Mouse (Mus musculus) T-helper 2 cell (primary cell): ENCODE measurements around the gene Ccdc82.

Experiments
- in situ Hi-C: fragments of 300-600 bp; cut with MboI, MseI; formaldehyde crosslinking; loops from one replicate; pipeline ENCODE4 v1.15.1; 2025; ENCODE audit warnings: high pct_unique_total_duplicates

Ccdc82 gene

DNA sequence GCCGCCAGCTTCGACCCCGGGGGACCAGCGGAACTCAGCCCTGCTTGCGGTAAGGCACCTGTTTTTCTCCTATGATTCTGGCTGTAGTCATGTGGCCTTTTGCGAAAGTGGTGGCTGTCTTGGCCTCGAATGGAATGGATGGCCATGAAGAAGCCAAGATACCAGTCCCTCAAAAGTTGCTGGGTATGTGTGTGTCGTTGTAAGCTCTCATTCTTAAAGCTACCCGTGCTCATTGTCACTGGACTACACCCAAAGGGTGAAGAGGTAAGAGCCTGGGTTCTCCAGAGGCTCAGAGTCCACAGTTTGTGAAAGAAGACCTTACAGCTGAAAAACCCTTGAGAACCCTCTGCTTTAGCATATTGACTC lies 51.7 kb downstream of the Ccdc82 start:
- in situ Hi-C loops = loop anchor here (25.0 kb wide), 1 partner anchor 1214 kb away; the partner anchor contains the start of genes Cwc15 and Kdm4d

DNA sequence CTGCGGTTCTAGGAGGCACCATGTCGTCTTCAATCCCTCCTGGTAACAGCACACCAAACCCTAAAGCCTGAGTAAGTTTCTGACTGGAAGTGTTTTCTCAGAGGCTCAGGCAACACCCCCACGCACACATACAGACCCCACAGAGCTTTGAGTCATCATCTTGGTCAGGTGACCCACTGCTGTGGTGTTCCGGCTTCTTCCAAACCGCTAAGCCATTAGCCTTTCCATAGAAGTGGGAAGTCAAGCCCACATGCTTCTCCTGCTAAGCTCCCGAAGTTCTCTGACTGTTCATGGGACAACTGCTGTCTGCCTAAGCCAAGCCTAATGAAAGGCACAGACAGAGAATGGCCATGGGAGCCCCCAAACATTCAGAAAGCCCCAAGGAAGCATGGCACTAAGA lies 52.4 kb downstream of the Ccdc82 start:
- in situ Hi-C loops = loop anchor here (25.0 kb wide), 1 partner anchor 1213 kb away; the partner anchor contains the start of genes Cwc15 and Kdm4d

DNA sequence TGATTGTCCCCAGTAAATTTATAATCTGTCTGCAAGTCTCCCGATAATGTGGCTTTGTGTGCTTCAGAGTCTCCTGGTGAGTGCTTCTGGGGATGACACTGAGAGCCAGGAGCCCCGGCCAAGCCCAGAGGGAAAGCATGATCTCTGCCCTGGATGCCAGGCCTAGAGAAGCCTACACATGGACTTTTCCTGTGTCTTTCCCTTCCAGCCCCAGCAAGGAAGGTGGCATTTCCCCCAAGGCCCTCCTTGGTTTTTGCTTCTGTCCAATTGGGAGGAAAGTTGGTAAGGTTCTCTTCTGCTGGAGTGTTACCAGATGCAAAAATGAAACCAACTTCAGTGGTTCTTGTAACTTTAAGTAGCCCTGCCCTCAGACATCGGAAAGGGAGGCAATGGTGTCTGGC lies 53.3 kb downstream of the Ccdc82 start:
- in situ Hi-C loops = loop anchor here (5.0 to 25.0 kb wide), 4 partner anchors 53 to 1337 kb away; partner anchors contain the start of genes Amotl1, Ccdc82, Jrkl and Sesn3

DNA sequence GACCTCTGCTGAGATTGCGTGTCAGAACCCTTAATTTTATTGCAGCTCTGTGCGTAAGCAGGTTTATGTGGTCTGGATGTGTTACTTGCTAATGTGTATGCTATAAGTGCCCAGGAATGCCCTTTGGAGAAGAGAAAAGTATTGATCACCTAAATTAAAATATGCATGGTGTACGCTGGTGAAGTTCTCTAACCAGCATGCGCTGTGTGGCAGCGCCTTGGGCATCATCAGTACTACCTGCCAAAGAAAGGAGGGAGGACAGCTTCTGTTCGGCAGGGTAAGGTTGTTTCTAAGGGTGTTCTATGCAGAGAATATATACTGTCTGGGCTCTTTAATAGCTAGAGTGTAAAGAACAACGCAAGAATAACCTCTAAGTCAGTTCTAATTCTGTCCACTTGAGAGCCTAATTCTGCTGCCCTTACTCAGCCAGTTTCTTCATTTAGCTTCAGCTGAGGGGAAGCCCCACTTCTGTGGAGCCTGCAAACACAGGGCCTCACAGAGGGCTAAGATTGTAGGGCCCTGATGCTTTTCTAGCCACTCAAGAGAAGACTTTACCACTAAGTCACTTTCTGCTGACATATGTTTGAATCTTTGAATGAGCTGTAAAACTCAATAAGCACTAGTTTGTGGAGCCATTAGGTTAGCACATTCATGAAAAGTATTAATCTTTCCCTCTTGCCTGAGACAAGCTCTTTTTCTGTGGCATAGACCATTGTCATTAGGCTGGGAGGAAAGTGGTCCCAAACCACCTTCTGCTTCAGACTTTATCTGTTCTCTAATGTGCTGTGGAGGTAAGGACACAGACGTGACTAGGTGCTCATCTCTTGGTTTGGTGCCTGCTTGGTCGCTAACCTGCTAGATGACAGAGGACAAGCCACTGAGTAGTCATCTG lies 54.4 kb downstream of the Ccdc82 start:
- in situ Hi-C loops = loop anchor here (5.0 to 25.0 kb wide), 4 partner anchors 54 to 1336 kb away; partner anchors contain the start of genes Amotl1, Ccdc82, Jrkl and Sesn3

DNA sequence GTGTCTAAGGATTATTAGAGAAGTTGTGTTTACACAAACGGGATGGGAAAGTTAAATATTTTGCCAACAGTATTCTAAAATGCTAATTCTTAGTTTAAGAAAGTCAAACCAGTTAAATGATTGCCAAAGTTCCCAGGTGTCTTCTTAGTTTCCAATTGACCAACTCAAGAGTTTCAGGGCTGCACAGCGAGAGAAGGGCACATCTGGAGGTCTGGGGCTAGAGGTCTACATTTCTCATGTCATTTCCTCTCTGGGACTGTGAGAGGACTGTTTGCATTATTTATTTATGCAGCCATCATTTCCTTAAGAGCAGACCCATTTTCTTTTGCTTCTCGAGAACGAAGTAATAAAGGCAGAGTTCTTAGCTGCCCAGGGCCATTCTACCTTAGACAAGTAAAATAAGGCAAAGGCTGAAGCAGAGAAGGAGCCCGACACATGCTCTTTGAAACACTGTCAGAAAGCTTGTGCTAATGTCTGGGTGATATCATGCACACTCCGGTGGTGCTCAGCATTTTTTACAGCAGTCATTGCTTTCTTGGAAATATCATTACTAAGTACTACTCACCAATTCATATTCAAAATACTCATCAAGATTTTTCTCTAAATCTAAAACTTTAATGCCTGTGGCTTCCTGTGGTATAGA lies 55.5 kb downstream of the Ccdc82 start:
- in situ Hi-C loops = loop anchor here (5.0 to 25.0 kb wide), 4 partner anchors 55 to 1335 kb away; partner anchors contain the start of genes Amotl1, Ccdc82, Jrkl and Sesn3

DNA sequence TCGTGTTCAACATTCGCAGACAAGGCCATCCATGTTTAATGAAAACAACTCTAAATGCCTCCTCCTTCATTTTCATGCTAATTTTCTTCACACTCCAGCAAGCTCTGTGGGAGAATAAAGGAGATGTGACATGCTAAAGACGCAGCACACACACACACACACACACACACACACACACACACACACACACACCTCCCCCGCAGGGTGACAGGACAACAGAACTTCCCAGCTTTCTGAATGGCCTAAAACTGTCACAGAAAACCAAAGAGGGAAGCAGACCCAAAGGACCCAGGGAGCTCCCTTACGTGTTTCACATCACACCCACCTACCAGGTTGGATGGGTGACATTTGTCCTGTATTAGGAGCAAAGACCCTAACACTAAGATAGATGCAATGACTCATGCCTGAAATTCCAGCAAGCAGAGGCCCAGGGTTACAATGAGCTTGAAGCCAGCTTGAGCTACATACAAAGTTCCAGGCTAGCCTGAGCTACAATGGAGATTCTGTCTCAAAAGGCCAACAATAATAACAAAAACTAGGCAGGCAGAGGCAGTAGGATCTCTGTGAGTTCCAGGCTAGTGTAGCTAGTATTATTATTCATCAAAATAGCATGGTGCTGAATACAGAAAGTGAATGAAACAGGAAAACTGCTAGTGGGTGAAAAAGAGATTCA lies 56.5 kb downstream of the Ccdc82 start:
- in situ Hi-C loops = loop anchor here (5.0 to 25.0 kb wide), 4 partner anchors 56 to 1334 kb away; partner anchors contain the start of genes Amotl1, Ccdc82, Jrkl and Sesn3

DNA sequence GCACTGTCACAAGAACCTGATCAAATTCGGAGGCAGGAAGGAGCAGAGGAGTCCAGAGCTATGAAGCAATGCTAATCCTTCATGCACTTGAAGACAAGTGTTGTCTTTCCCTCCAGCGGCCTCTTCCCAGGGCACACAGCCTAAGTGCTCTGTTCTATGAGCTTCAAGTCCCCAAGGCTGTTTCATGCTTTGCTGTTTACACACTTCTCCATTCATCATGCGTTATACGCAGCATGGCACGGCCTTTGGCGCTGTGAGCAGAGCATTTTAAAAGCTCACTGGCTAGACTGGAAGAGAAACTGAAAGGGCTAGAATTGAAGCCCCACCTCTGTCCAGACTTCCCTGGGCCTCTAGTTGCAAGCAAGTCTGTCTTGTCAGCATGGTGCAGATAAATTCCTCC lies 57.2 kb downstream of the Ccdc82 start:
- in situ Hi-C loops = loop anchor here (5.0 to 25.0 kb wide), 4 partner anchors 57 to 1333 kb away; partner anchors contain the start of genes Amotl1, Ccdc82, Jrkl and Sesn3

DNA sequence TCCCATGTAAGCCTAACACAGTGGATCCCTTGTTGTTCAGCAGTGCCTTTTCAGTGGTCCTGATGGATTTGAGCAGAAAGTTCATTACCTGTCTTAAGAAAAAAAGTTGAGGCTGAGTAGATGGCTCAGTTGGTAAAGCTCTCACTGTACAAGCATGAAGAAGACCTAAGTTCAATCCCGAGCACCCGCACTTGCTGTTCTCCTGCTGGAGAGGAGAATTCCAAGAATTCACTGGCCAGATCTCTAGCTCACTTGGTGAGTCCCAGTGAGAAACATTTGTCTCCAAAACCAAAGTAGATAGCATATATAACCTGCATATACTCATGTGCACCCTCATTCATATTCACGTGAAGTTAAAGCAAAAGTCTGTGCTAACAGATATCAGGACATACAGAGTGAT lies 59.7 kb downstream of the Ccdc82 start:
- in situ Hi-C loops = loop anchor here (10.0 to 25.0 kb wide), 3 partner anchors 331 to 1331 kb away; partner anchors contain the start of genes Amotl1 and Sesn3

DNA sequence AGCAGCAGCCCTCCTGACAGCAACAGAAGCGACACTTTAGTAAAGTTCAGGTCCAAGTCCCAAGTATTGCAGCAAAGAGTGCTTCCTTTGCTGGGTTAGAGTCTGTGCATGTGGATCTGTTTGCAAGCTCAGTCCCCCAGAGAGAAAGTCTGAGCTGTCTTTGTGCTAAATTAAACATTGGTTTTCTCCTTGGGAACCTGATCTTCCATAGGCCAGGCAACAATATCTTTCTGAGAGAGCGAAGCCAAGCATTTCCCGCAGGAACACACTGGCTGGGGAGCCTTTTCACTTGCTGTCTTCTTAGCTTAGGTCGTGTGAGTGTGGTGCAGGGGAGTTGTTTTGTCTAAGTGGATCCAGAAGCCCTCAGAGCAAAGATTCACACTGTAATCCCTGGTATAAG lies 60.5 kb downstream of the Ccdc82 start:
- in situ Hi-C loops = loop anchor here (10.0 to 25.0 kb wide), 3 partner anchors 330 to 1330 kb away; partner anchors contain the start of genes Amotl1 and Sesn3

DNA sequence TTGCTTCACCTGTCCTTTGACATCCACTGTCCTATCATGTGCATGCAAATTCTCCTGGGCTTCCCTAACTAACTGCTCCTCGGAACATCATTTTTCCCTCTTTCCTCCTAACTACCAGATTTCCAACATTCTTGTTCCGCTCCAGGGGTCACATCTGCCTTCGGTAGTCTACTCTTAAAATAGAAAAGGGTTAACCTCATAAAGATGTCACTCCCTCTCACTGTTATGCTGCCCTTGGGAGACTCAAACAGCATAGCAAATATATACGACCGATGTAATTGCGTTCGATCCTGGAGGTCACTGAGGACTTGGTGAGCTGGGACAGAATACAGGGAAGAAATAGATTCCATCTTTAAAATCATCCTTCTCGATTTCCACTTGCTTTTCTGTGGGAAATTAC lies 62.0 kb downstream of the Ccdc82 start:
- in situ Hi-C loops = loop anchor here (10.0 to 25.0 kb wide), 3 partner anchors 329 to 1329 kb away; partner anchors contain the start of genes Amotl1 and Sesn3

DNA sequence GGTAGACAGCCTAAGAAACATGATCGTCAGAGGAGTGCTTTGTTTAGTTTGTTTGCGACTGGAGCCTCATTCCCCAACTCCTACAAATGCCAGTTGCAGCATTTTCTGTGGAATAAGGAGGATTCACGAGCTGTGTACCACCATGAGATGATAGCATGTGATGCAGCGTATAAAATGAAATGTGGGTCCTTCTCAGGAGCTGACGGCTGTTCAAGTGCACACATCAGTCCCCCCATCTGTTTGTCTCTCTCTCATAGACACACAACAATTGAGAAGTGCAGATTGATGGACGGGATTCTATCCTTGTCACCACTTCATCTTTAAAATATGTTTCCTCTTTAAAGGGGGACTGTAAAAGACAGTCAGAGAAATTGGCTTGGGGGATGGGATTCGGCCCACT lies 63.1 kb downstream of the Ccdc82 start:
- in situ Hi-C loops = loop anchor here (10.0 to 25.0 kb wide), 3 partner anchors 327 to 1327 kb away; partner anchors contain the start of genes Amotl1 and Sesn3

DNA sequence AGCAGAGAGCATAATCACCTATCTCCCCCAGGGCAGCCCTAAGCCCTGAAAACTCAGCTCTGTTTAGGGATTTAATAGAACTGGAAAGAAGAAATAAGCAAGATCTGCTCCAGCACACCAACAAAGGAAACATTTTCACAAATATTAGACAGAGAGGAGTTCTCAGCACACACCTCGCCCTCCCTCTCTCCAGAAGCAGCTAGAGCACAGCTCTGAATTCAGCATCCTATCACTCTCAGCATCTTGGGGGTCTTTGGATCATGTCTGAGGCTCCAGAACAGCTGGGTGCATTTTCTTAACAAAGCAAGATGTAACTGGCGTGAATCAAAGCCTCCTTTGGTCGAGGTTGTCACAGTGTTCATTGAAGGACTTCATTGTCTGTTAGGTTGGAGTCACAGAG lies 63.5 kb downstream of the Ccdc82 start:
- in situ Hi-C loops = loop anchor here (25.0 kb wide), 2 partner anchors 327 to 1327 kb away; partner anchors contain the start of gene Amotl1

DNA sequence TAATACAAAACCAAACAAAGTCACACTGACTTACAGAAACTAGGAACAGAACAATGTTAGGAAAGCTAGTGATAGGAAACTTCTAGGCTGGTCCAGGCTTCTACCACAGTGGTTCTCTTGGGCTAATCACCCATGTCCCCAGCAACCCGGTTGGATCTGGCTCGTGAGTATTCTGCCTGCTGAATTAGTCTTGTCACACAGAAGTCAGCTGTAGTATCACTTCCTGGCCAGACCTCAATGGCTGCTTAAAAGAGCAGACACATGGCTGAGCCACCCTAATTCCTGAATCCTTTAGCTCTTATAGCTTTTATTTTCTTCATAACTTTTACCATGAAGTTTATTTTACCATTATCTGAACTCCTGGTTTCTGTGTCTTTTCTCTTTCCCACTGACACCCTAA lies 64.3 kb downstream of the Ccdc82 start:
- in situ Hi-C loops = loop anchor here (25.0 kb wide), 2 partner anchors 326 to 1326 kb away; partner anchors contain the start of gene Amotl1

DNA sequence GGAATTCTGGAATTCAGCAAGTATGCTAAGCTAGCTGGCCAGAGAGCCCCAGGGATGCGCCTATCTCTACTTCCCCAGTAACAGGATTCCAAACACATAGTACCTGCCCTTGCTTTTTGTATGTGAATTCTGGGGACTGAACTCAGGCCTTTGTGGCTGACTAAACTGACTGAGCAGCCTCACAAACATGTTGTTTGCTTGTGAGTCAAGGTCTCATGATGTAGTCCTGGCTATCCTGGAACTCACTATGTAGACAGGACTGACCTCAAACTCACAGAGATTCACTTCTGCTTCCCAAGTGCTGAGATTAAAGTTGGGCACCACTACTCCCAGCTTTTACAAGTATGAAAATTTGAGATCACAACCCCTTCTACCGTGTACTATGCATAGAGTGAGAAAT lies 67.2 kb downstream of the Ccdc82 start:
- in situ Hi-C loops = loop anchor here (25.0 kb wide), 2 partner anchors 323 to 1323 kb away; partner anchors contain the start of gene Amotl1

DNA sequence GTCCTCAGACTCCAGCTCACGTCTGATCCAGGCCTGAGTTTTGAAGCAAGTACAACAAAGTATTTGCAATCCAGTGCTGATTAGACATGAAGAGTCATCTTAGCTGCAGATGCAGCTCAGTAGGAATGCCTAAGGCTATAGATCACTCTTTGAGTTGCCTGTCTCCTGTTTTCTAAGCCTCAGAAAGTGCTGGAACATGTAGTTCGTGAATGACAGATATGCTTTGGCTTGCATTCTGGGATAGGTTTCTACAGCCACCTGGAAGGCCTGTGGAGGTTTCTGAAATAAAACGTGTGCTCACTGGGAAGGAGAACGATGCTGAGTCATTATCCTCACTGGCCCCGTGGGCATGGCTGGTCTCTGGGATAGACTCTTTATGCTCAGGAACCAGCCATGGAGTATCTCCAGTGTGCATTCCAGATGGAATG lies 67.8 kb downstream of the Ccdc82 start:
- in situ Hi-C loops = loop anchor here (25.0 kb wide), 2 partner anchors 323 to 1323 kb away; partner anchors contain the start of gene Amotl1

DNA sequence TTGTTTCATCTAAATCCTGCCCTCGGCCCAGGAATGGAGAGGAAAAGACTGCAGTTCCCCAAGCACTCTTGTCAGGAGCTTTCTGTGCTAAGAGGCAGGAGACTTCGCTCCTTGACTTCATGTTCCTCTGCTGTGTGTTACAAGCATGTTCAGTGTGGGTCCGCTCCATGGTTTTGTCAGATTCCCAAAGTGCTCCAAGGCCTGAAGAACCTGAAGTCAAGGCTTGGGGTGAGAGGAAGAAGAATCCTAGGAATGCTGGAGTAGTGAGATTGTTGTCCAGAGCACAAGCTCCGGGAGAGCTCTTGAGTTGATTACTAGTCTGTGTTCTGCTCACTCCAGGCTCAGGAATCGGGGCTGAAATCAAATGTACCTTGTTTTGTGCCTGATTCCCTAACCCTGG lies 68.6 kb downstream of the Ccdc82 start:
- in situ Hi-C loops = loop anchor here (25.0 kb wide), 2 partner anchors 322 to 1322 kb away; partner anchors contain the start of gene Amotl1

DNA sequence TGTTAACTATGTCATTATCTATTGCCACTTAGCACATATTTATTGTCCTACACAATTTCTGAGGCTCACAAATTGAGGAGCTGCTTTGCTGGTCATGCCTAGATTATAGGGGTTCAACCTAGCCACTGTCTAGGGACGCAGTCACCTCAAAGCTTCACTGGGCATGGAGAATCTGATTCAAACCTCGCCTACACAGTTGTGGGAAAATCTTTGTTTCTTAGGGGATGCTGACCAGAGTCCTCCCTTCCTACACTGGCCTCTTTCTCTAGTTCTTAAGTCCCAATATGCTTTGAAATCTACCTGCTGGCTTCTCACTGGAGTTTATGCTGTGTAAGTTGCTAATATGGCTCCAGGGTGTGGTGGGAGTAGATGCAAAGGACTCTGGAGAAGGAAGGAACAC lies 72.8 kb downstream of the Ccdc82 start:
- in situ Hi-C loops = loop anchor here (25.0 kb wide), 2 partner anchors 318 to 1318 kb away; partner anchors contain the start of gene Amotl1

DNA sequence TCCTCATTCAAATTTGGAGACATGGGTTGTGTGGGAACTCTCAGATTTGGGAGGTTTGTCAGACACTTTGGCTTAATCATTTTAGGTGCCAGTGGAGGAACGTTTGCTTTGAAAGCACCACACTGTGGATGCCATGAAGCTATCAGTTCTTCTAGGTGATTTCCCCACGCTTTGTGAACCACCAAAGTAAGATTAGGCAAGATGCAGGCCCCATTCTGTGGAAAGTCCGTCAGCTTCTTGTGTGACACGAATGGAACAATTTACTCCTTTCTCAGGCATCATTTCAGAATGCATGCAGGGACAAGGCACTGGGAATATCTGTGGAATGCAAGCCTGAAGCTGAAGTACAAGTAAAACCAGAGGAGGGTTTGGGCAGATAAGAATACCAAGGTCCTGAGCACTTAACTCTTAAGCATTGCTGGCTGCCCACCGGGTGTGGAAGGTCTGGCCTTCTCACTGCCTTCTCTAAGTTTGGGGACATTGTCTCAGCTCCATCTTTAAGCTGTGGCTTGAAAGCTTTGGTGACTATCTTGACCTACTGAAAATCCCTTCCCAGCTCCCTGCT lies 74.1 kb downstream of the Ccdc82 start:
- in situ Hi-C loops = loop anchor here (5.0 to 25.0 kb wide), 4 partner anchors 34 to 1316 kb away; partner anchors contain the start of gene Amotl1

DNA sequence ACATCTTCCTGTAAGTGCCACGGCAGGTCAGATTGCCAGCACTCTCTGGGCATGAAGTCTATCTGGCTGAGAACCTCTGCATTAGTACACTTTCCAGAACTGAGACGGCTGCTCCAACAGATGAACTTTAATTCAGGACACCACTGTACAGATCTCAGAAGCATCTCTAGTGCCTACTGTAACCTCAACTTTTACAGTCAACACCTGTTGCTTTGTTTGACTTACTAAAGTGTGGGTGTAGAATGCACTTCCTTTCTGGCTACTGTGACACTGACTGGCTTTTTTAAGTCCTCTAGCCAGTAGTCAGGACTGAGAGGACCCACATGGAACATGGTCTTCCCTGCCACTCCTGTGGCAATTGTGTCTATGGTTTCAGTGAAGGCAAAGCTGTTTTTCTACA lies 76.3 kb downstream of the Ccdc82 start:
- in situ Hi-C loops = loop anchor here (5.0 to 25.0 kb wide), 4 partner anchors 36 to 1314 kb away; partner anchors contain the start of gene Amotl1

DNA sequence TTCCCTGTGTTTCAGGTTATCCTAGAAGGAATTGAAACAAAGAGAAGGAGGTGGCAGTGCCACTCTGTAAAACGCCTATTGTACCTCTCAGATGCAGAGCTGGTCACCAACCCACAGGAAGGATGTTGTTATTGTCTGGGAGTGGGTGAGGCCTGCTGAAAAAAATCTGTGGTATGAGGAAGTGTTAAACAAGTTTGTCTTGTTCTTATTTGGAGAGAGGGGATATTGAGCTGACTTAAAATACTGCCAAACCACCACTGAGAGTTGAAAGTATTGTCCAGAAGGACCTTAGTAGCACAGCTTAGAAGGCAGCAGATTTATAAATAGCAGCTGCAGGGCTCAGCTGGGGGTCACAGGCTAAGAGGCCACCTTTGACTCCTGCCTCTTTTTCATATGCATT lies 76.9 kb downstream of the Ccdc82 start:
- in situ Hi-C loops = loop anchor here (5.0 to 25.0 kb wide), 4 partner anchors 36 to 1314 kb away; partner anchors contain the start of gene Amotl1
